Mouse (Mus musculus) cerebellum, adult 2 months (tissue): Measurements from ENCODE around the gene Slc9a3r2.

Experiments used
- CTCF ChIP-seq: fragments of 200-500 bp; IDR thresholded peaks from 2 replicates; pipeline ENCODE4 v1.5.1; 2011; ENCODE audit warnings: low read depth, mild to moderate bottlenecking, control low read depth, low read length, moderate library complexity, borderline replicate concordance; ENCODE audit not compliant: insufficient read depth
- POLR2A ChIP-seq: fragments of 200-500 bp; IDR thresholded peaks from 2 replicates; pipeline ENCODE4 v1.6.1; 2011; ENCODE audit warnings: low read length, control low read depth, borderline replicate concordance; ENCODE audit not compliant: insufficient read depth

DNA sequence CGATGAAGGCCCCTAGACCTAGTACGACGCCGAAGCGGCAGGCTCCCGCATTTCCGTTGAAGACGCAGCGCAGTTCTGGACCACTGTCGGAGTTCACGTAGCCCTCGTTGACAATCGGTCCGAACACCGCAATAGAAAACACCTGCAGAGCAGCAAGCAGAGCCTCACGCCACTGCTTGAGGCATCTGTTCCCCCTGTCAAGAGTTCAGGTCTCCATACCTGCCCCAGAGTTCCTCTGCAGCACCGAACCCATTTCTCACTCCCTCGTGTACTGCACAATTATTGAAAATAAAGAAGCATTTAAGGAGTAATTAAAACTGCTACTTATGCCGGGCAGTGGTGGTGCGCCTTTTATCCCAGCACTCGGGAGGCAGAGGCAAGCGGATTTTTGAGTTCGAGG is 37.5 kb upstream of the Slc9a3r2 start:
- no peak for TF ChIP-seq CTCF
- no peak for TF ChIP-seq POLR2A
